Mouse (Mus musculus): ENCODE measurements around the gene Csmd2.

DNA sequence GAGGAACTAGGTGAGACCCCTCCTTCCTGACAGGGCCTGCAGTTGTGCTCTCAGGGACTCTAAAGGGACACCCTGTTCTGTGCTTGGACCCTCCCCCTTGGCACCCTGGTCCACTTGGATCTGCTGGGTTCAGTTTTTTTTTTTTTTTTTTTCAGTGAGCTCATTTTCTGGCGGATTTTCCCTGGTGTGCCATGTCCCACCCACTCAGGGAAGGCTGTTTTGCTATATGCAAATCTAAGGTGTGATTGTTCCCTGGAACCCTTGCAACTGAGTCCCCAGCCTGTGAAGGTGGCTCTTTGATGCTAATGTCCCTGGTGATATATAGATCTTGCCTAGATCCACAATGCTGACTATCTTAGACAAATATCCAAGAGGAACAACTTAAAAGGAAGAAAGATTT lies 297.4 kb downstream of the Csmd2 start:
- no peak for TF ChIP-seq CTCF (IDR thresholded peaks at IDR 0.05; ENCODE audit: extremely low read depth, insufficient read depth, insufficient read length, insufficient replicate concordance)
- TF ChIP-seq POLR2A (IDR thresholded peaks at IDR 0.05; ENCODE audit: low read depth, low read length): no peak

All from spleen, adult 2 months (tissue).